Mouse (Mus musculus) neural tube, embryonic 11.5 days (tissue): Measurements from ENCODE around the gene Cdk14. TPM values are rescaled to one million over a fixed set of nuclear protein-coding genes. Genes with fewer than 3 reads are reported as not detected.

Source experiments
- ATAC-seq: fragments of 200-750 bp; cut with Nextera tagmentation; 2 replicates; pipeline ENCODE4 v1.8.0; 2017; ENCODE audit warnings: moderate number of reproducible peaks, mild to moderate bottlenecking, moderate TSS enrichment, moderate library complexity; ENCODE audit not compliant: insufficient read depth, low FRiP score, low TSS enrichment
- DNase-seq: peaks from one replicate; pipeline ENCODE4 v3.0.0-alpha.2; 2015; ENCODE audit warnings: low spot score
- H3K27ac ChIP-seq: fragments of 300-500 bp; sonication (generic); 2 replicates; pipeline ENCODE4 v1.5.1; 2014; ENCODE audit warnings: low read depth, mild to moderate bottlenecking, low read length
- H3K27me3 ChIP-seq: fragments of 300-500 bp; sonication (generic); 2 replicates; pipeline ENCODE4 v1.6.1; 2014; ENCODE audit warnings: mild to moderate bottlenecking, low read length, mixed read lengths; ENCODE audit not compliant: control insufficient read depth, insufficient read depth
- H3K36me3 ChIP-seq: fragments of 300-500 bp; sonication (generic); 2 replicates; pipeline ENCODE4 v1.6.1; 2014; ENCODE audit warnings: mild to moderate bottlenecking, low read length, moderate library complexity, mixed read lengths; ENCODE audit not compliant: control insufficient read depth, insufficient read depth
- H3K4me1 ChIP-seq: fragments of 300-500 bp; sonication (generic); 2 replicates; pipeline ENCODE4 v1.6.1; 2014; ENCODE audit warnings: low read length, mixed read lengths; ENCODE audit not compliant: control insufficient read depth, insufficient read depth
- H3K4me2 ChIP-seq: fragments of 300-500 bp; sonication (generic); 2 replicates; pipeline ENCODE4 v1.6.1; 2014; ENCODE audit warnings: low read depth, mild to moderate bottlenecking, moderate library complexity
- H3K4me3 ChIP-seq: fragments of 300-500 bp; sonication (generic); 2 replicates; pipeline ENCODE4 v1.5.1; 2014; ENCODE audit warnings: low read depth, low read length
- H3K9ac ChIP-seq: fragments of 300-500 bp; sonication (generic); 2 replicates; pipeline ENCODE4 v1.6.1; 2014; ENCODE audit warnings: mild to moderate bottlenecking, low read length
- H3K9me3 ChIP-seq: fragments of 300-500 bp; sonication (generic); 2 replicates; pipeline ENCODE4 v1.6.1; 2016; ENCODE audit warnings: low read length; ENCODE audit not compliant: control insufficient read depth
- WGBS: fragments of 180-500 bp; shearing (Covaris S2); extraction: QIAGEN DNeasy Blood & Tissue Kit; methylation state at CpG from one replicate; pipeline ENCODE4 v1.1.7; 2014; 5-methylcytosine and 5-hydroxymethylcytosine counted together
- polyA plus RNA-seq: library from polyadenylated mRNA; unstranded; fragments of >200 nt; fragmentation: Nextera tagmentation; extraction: Ambion mirVana; gene quantifications from 2 replicates; pipeline ENCODE4 v1.2.1, GENCODE M21; 2014

The Cdk14 gene
- polyA plus RNA-seq, 1 experiment from 2014 or later: 29.5 TPM

DNA sequence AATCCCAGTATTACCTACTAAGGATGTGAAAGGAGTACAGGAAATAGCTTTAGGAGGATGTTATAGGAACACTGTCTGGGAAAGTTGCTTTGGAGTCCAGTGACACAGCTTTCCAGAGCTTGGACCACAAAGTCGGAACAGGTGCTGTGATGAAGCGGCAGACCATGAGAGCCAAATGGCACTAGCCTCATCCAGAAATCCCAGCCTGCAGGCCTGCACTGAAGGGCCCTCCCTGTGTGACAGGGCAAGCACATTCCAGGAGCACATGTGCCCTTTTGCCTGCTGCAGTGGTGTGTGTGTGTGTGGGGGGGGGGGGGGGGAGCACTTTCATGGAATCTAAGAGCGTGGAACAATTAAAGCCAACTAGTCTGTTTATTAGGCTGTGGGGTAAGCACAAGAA is 47.8 kb downstream of the Cdk14 start:
- WGBS: 81% methylated on average over 3 of the region's 3 CpGs
- Histone ChIP-seq H3K4me2 (no peak overlapping the region), H3K9me3 (no peaks in the 10 kb centered on the region), H3K27me3 (no peaks in the 10 kb centered on the region), H3K4me3 (no peak overlapping the region), H3K4me1 (no peaks in the 10 kb centered on the region), H3K9ac (no peak overlapping the region), H3K27ac (no peak overlapping the region), H3K36me3 (no peaks in the 10 kb centered on the region)
- ATAC-seq: 0 out of 2 replicates have a peak, but pooled peaks have one; percentile 32
- DNase-seq: no peak

DNA sequence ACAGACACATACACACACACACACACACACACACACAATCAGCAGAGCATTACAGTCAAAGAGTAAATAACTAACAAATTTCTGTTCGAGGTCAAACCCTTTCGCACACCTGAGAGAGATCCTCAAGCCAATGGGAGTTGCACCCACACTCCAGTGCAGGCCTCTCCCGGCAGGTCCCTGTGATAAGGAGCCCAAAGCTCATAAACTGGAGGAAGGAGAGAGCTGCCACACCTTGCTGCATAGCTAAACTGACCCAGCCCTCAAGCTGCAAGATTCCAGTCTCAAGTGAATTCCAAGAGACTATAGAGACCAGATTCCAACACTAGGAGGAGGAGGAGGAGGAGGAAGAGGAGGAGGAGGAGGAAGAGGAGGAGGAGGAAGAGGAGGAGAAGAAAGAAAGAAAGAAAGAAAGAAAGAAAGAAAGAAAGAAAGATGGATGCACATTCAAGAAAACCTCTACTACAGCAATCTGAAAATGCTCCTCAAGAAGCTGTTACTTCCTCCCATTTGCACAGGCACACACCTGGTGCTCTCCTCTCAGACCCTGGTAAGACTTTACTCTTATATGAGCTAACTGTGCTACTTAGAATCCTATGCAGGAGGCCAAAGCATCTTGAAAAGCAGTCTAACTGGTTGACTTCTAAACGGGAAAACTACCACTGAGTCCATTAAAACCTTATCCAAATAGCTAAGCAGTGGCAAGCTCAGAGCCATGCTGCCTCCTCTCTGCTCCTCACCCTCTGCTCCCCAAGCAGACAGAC is 49.6 kb downstream of the Cdk14 start:
- Histone ChIP-seq H3K36me3 (no peaks in the 10 kb centered on the region), H3K4me1 (no peaks in the 10 kb centered on the region), H3K4me3 (no peak overlapping the region), H3K4me2 (no peak overlapping the region), H3K9me3 (no peaks in the 10 kb centered on the region), H3K27ac (no peak overlapping the region), H3K27me3 (no peaks in the 10 kb centered on the region), H3K9ac (no peak overlapping the region)
- 87% methylated on average over 4 of the region's 4 CpGs for WGBS
- ATAC-seq (no peak), DNase-seq (no peak)

DNA sequence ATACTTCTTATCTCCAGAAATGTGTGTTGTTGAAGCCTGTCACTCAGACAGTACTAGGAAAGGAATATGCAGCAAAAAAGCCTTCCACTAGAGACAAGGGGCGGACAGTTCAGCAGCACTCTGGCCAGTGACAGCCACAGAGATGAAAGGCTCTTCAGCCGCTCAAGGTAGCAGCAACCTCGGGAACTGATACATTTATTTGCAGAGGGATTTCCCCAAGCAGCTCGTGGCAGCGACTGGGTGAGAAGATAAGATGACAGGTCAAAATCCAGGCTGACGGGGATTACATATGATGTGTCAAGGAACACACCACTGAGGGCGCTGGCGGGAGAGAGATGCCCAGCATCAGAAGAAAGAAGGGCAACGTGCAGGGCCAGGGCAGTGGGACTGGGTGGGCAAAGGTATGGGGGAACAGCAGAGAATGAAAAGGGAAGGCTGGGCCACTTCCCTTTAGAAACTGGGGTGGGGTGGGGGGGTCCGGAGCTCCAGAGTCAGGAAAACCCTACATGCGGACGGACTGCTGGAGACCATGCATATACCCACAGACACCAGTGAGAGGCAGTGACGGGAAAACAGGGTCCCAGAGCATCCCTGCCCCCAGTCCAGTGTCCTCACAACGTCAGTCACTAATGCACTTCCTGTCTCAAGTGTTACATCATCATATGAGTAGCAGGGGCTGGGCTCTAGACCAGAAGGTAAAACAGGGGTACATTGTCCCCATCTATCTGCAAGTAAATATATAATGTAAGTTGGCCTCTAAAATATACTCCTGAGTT is 51.5 kb downstream of the Cdk14 start:
- H3K9me3 ChIP-seq: no peaks in the 10 kb centered on the region
- H3K4me2 ChIP-seq: no peak overlapping the region
- no peaks in the 10 kb centered on the region; the same call in 1 of the 2 replicates for H3K36me3 ChIP-seq
- WGBS: 87% methylated on average over 14 of the region's 14 CpGs
- no peak for ATAC-seq
- no peak overlapping the region for H3K4me3 ChIP-seq
- H3K9ac ChIP-seq: no peak overlapping the region
- no peak for DNase-seq
- H3K27ac ChIP-seq: no peak overlapping the region
- no peaks in the 10 kb centered on the region for H3K4me1 ChIP-seq
- H3K27me3 ChIP-seq: no peaks in the 10 kb centered on the region

DNA sequence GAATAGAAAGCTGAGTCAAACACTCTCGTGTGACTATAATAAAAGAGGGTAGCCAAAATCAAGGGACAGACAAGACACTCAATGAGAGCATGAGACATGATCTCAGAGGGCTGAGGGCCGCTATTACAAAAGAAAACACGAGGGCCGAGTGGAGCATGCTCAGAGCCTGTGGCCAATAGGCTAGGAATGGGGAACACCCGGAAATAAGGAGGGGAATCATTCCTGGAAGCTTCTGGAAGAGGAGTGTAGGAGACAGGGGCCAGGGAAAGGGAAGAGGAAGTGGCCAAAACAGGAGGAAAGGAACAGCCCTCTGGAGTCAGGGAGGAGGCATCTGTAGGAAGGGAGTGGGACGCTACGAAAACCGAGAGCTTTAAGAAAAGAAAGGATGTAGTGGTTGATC is 52.6 kb downstream of the Cdk14 start:
- Histone ChIP-seq H3K9me3 (no peaks in the 10 kb centered on the region), H3K4me3 (no peak overlapping the region), H3K4me1 (no peaks in the 10 kb centered on the region), H3K4me2 (no peak overlapping the region), H3K9ac (no peak overlapping the region), H3K36me3 (no peaks in the 10 kb centered on the region; the same call in 1 of the 2 replicates), H3K27ac (no peak overlapping the region), H3K27me3 (no peaks in the 10 kb centered on the region)
- no peak for ATAC-seq
- no peak for DNase-seq
- WGBS: 90% methylated on average over 8 of the region's 8 CpGs

DNA sequence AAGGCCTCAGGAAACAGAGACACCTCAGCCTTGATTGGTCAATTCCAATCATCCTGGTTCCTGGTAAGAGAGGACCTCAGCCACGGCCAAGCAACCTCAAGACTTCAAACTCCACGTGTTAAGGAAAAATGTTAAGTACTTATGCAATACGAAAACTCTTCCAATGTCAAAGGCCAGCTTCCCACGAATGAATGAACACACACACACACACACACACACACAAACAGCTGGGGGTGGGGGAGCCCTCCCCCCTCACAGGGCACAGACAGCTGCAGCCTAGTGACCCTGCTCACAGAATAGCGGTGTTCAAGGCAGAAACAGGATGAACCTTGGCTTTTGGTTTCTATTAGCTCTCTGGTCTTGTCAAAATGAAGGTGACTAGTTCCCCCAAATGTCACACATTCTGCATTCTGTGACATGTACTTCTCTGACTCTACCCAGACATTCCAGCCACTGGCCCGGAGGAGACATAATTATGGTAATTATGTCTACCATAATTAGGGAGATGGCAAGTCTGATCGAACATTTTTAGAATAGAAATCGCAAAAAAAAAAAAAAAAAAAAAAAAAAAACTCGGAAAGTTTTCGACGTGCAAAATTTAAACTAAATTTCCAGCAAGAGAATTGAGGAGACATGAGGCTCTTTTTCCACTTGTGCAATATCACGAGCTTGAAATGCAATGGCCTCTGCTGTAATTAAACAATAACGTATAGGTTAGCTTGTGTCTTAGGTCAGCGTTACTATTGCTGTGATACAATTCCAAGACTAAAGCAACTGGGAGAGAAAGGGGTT is 54.6 kb downstream of the Cdk14 start:
- no peak overlapping the region for H3K9ac ChIP-seq
- H3K4me3 ChIP-seq: no peak overlapping the region
- H3K4me1 ChIP-seq: no peaks in the 10 kb centered on the region
- peaks cover 3% of the 10 kb centered on the region; the same call in 1 of the 2 replicates for H3K9me3 ChIP-seq
- ATAC-seq: no peak
- no peaks in the 10 kb centered on the region; the same call in 1 of the 2 replicates for H3K36me3 ChIP-seq
- H3K4me2 ChIP-seq: no peak overlapping the region
- no peak overlapping the region for H3K27ac ChIP-seq
- WGBS: 87% methylated on average over 14 of the region's 14 CpGs
- no peaks in the 10 kb centered on the region for H3K27me3 ChIP-seq
- DNase-seq: no peak

DNA sequence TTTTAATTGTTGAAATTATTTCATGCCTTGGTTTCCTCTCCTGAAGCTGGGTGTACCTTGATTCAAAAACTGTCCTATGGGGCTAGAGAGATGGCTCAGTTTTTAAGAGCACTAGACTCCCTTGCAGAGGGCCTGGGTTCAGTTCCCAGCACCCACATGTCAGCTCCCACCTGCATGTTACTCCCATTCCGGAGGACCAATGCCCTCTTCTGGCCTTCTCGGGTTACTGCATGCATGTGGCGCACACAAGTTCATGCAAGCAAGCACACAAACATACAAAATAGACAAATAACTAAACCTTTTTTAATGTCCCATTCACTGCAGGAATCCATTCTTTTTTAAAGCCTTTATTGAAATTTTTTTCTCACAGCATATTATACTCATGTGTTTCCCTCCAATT is 58.4 kb downstream of the Cdk14 start:
- H3K9me3 ChIP-seq: peaks cover 3% of the 10 kb centered on the region; the same call in 1 of the 2 replicates
- H3K4me1 ChIP-seq: no peaks in the 10 kb centered on the region
- no peak overlapping the region for H3K4me3 ChIP-seq
- no peak overlapping the region for H3K4me2 ChIP-seq
- H3K27me3 ChIP-seq: no peaks in the 10 kb centered on the region
- H3K36me3 ChIP-seq: no peaks in the 10 kb centered on the region; the same call in 1 of the 2 replicates
- ATAC-seq (no peak), DNase-seq (no peak)
- H3K9ac ChIP-seq: no peak overlapping the region
- 96% methylated on average over 3 of the region's 3 CpGs for WGBS
- H3K27ac ChIP-seq: no peak overlapping the region

DNA sequence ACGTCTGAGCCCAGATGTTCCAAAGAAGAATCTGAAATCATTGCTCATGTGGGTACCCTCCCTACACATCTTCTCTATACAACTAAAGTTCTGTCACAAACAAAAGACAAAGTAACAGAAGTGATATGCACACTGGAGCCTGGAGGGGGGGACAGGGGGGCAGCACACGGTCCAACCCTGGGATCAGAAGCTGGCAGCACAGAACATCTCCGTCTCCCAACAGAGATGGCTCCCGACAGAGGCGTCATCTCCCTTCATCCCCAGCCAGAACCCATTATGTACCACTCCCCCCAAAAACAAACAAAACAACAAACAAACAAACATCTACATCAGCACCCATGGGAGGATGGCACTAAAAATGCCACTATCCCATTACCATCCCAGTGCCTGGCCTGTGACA is 59.8 kb downstream of the Cdk14 start:
- 89% methylated on average over 5 of the region's 5 CpGs for WGBS
- no peak overlapping the region for H3K27ac ChIP-seq
- no peaks in the 10 kb centered on the region for H3K27me3 ChIP-seq
- peaks cover 3% of the 10 kb centered on the region; the same call in 1 of the 2 replicates for H3K9me3 ChIP-seq
- H3K4me2 ChIP-seq: no peak overlapping the region
- H3K4me1 ChIP-seq: no peaks in the 10 kb centered on the region
- no peak overlapping the region for H3K9ac ChIP-seq
- ATAC-seq: no peak
- no peak for DNase-seq
- no peaks in the 10 kb centered on the region; the same call in 1 of the 2 replicates for H3K36me3 ChIP-seq
- no peak overlapping the region for H3K4me3 ChIP-seq

DNA sequence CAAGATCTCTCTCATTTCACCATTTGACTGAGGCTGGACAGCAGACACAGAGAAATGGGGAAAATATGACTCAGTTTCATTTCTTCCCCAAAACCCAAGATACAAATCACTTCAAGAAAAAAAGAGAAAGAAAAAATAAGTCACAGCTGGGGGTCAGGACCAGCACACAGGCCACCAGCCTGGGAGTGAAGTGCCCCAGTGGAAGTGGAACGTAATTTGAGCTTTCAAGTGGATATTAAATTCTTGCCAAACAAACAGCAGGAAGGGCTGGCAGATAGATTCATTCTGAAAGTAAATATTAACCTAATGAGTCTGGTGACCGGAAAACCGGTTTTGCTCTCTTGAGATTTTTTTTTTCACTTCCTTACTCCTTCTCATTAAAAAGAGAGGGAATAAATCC is 60.2 kb downstream of the Cdk14 start:
- Histone ChIP-seq H3K27me3 (no peaks in the 10 kb centered on the region), H3K9ac (no peak overlapping the region), H3K36me3 (no peaks in the 10 kb centered on the region; the same call in 1 of the 2 replicates), H3K9me3 (peaks cover 3% of the 10 kb centered on the region; the same call in 1 of the 2 replicates), H3K4me2 (no peak overlapping the region), H3K4me1 (no peaks in the 10 kb centered on the region), H3K27ac (no peak overlapping the region), H3K4me3 (no peak overlapping the region)
- ATAC-seq (no peak), DNase-seq (no peak)
- WGBS: 67% methylated on average over 3 of the region's 3 CpGs
